Mouse (Mus musculus): ENCODE data around the gene Brd1. TPM values are rescaled to one million over a fixed set of nuclear protein-coding genes. Genes with fewer than 3 reads are reported as not detected.

Brd1 gene
- polyA plus RNA-seq, 1 experiment from 2014 or later: 23.9 TPM

Other genes with a start within 250 kb of the Brd1 start
- not detected in 2 replicates for gene Zdhhc25, start 133.9 kb downstream of the Brd1 start, polyA plus RNA-seq (2016; fragmentation: Nextera tagmentation; extraction: Ambion mirVana)
- gene Zbed4, start 17.4 kb upstream of the Brd1 start, polyA plus RNA-seq (2016; fragmentation: Nextera tagmentation; extraction: Ambion mirVana): 24.1 and 24.5 TPM in 2 replicates
- 10.2 and 12.2 TPM in 2 replicates for gene Alg12, start 85.1 kb upstream of the Brd1 start, polyA plus RNA-seq (2016; fragmentation: Nextera tagmentation; extraction: Ambion mirVana)
- gene Creld2, start 85.4 kb upstream of the Brd1 start, polyA plus RNA-seq (2016; fragmentation: Nextera tagmentation; extraction: Ambion mirVana): 71.9 and 75.7 TPM in 2 replicates
- gene Pim3, start 128.0 kb upstream of the Brd1 start, polyA plus RNA-seq (2016; fragmentation: Nextera tagmentation; extraction: Ambion mirVana): 50.6 and 56.9 TPM in 2 replicates
- not detected in 2 replicates for gene Ttll8, start 220.2 kb upstream of the Brd1 start, polyA plus RNA-seq (2016; fragmentation: Nextera tagmentation; extraction: Ambion mirVana)
- gene Mlc1, start 244.8 kb upstream of the Brd1 start, polyA plus RNA-seq (2016; fragmentation: Nextera tagmentation; extraction: Ambion mirVana): 0.59 and 1.1 TPM in 2 replicates
- gene Mov10l1, start 248.7 kb upstream of the Brd1 start, polyA plus RNA-seq (2016; fragmentation: Nextera tagmentation; extraction: Ambion mirVana): 0.38 TPM in 1 of 2 replicates, not detected in the other